Mouse (Mus musculus) heart, embryonic 16.5 days (tissue): ENCODE measurements around the gene Lsm2. TPM values are rescaled to one million over a fixed set of nuclear protein-coding genes. Genes with fewer than 3 reads are reported as not detected.

ENCODE experiments used
- polyA plus RNA-seq: library from polyadenylated mRNA; unstranded; fragments of >200 nt; fragmentation: Nextera tagmentation; extraction: Ambion mirVana; gene quantifications from 2 replicates; pipeline ENCODE4 v1.2.1, GENCODE M21; 2015

Lsm2 gene
- polyA plus RNA-seq, 1 experiment from 2014 or later: 132 TPM

Other genes starting within 250 kb of the Lsm2 start
- gene C4b, start 238.0 kb upstream of the Lsm2 start, polyA plus RNA-seq: 0.25 and 0.34 TPM in 2 replicates
- gene Cyp21a1, start 177.3 kb upstream of the Lsm2 start, polyA plus RNA-seq: not detected in 2 replicates
- 17.1 and 24.4 TPM in 2 replicates for gene Stk19, start 144.9 kb upstream of the Lsm2 start, polyA plus RNA-seq
- gene Dxo, start 144.8 kb upstream of the Lsm2 start, polyA plus RNA-seq: 37.7 and 38.6 TPM in 2 replicates
- 32.9 and 33.9 TPM in 2 replicates for gene Skiv2l, start 131.7 kb upstream of the Lsm2 start, polyA plus RNA-seq
- 57.5 and 64.3 TPM in 2 replicates for gene Nelfe, start 131.5 kb upstream of the Lsm2 start, polyA plus RNA-seq
- gene Cfb, start 119.3 kb upstream of the Lsm2 start, polyA plus RNA-seq: 1.7 and 2.5 TPM in 2 replicates
- 1.4 and 1.5 TPM in 2 replicates for gene Zbtb12, start 102.4 kb upstream of the Lsm2 start, polyA plus RNA-seq
- gene Gm20547, start 99.8 kb upstream of the Lsm2 start, polyA plus RNA-seq: not detected in 2 replicates
- 2.2 and 2.6 TPM in 2 replicates for gene C2, start 83.6 kb upstream of the Lsm2 start, polyA plus RNA-seq
- gene Ehmt2, start 83.4 kb upstream of the Lsm2 start, polyA plus RNA-seq: 39.5 and 41.5 TPM in 2 replicates
- 0.16 and 0.68 TPM in 2 replicates for gene Slc44a4, start 67.4 kb upstream of the Lsm2 start, polyA plus RNA-seq
- 20.1 and 20.4 TPM in 2 replicates for gene Neu1, start 50.6 kb upstream of the Lsm2 start, polyA plus RNA-seq
- gene Hspa1b, start 22.6 kb upstream of the Lsm2 start, polyA plus RNA-seq: 0.11 and 0.18 TPM in 2 replicates
- gene Gm20481, start 11.9 kb upstream of the Lsm2 start, polyA plus RNA-seq: not detected in 2 replicates
- gene Hspa1a, start 9.7 kb upstream of the Lsm2 start, polyA plus RNA-seq: 3.9 and 4.4 TPM in 2 replicates
- 3.1 and 4.2 TPM in 2 replicates for gene Hspa1l, start 9.2 kb upstream of the Lsm2 start, polyA plus RNA-seq
- gene Vars, start 19.1 kb downstream of the Lsm2 start, polyA plus RNA-seq: 69.9 and 75.0 TPM in 2 replicates
- 0.27 and 0.34 TPM in 2 replicates for gene Vwa7, start 34.7 kb downstream of the Lsm2 start, polyA plus RNA-seq
- 1.9 and 3.0 TPM in 2 replicates for gene Sapcd1, start 46.2 kb downstream of the Lsm2 start, polyA plus RNA-seq
- gene Msh5, start 64.9 kb downstream of the Lsm2 start, polyA plus RNA-seq: 3.5 and 3.7 TPM in 2 replicates
- 349 and 372 TPM in 2 replicates for gene Clic1, start 68.1 kb downstream of the Lsm2 start, polyA plus RNA-seq
- gene Ddah2, start 77.2 kb downstream of the Lsm2 start, polyA plus RNA-seq: 171 and 193 TPM in 2 replicates
- gene Ly6g6c, start 83.5 kb downstream of the Lsm2 start, polyA plus RNA-seq: 0.17 TPM in 1 of 2 replicates, not detected in the other
- 0.16 and 0.54 TPM in 2 replicates for gene Mpig6b, start 84.3 kb downstream of the Lsm2 start, polyA plus RNA-seq
- gene Ly6g6e, start 95.0 kb downstream of the Lsm2 start, polyA plus RNA-seq: 0.72 and 0.84 TPM in 2 replicates
- gene Ly6g6d, start 96.2 kb downstream of the Lsm2 start, polyA plus RNA-seq: 1.9 and 3.4 TPM in 2 replicates
- 0.29 and 0.39 TPM in 2 replicates for gene Ly6g6f, start 103.7 kb downstream of the Lsm2 start, polyA plus RNA-seq
- 80.9 and 83.3 TPM in 2 replicates for gene Abhd16a, start 107.4 kb downstream of the Lsm2 start, polyA plus RNA-seq
- gene Ly6g5c, start 126.4 kb downstream of the Lsm2 start, polyA plus RNA-seq: 0.72 TPM in 1 of 2 replicates, not detected in the other
- 0.57 and 0.63 TPM in 2 replicates for gene Ly6g5b, start 133.6 kb downstream of the Lsm2 start, polyA plus RNA-seq
- gene Gpank1, start 139.6 kb downstream of the Lsm2 start, polyA plus RNA-seq: 13.6 and 14.9 TPM in 2 replicates
- 224 and 232 TPM in 2 replicates for gene Csnk2b, start 140.2 kb downstream of the Lsm2 start, polyA plus RNA-seq
- gene D17H6S53E, start 144.5 kb downstream of the Lsm2 start, polyA plus RNA-seq: 10.1 and 10.2 TPM in 2 replicates
- 0.60 and 0.89 TPM in 2 replicates for gene Apom, start 150.2 kb downstream of the Lsm2 start, polyA plus RNA-seq
- 37.5 and 40.5 TPM in 2 replicates for gene Bag6, start 153.3 kb downstream of the Lsm2 start, polyA plus RNA-seq
- 103 and 113 TPM in 2 replicates for gene Prrc2a, start 183.0 kb downstream of the Lsm2 start, polyA plus RNA-seq
- gene Aif1, start 194.2 kb downstream of the Lsm2 start, polyA plus RNA-seq: 6.0 and 10.9 TPM in 2 replicates
- 7.9 and 8.2 TPM in 2 replicates for gene Lst1, start 206.6 kb downstream of the Lsm2 start, polyA plus RNA-seq
- gene Ltb, start 212.6 kb downstream of the Lsm2 start, polyA plus RNA-seq: 3.5 and 6.4 TPM in 2 replicates
- 0.20 and 0.33 TPM in 2 replicates for gene Tnf, start 220.1 kb downstream of the Lsm2 start, polyA plus RNA-seq
- gene Lta, start 223.5 kb downstream of the Lsm2 start, polyA plus RNA-seq: 0.27 and 0.79 TPM in 2 replicates
- gene Gm16181, start 239.0 kb downstream of the Lsm2 start, polyA plus RNA-seq: 0.41 and 1.2 TPM in 2 replicates